Mouse (Mus musculus) cortical plate, adult 2 months (tissue): ENCODE measurements at regions not wholly inside any gene's neighbourhood (a gene's known extent, or its start where the extent isn't known, plus 50 kb on each side); places are given as distances from the start of the nearest gene placed in this dataset.

Experiments used
- CTCF ChIP-seq: fragments of 200-500 bp; IDR thresholded peaks from 2 replicates; pipeline ENCODE4 v1.5.1; 2011; ENCODE audit warnings: mild to moderate bottlenecking, control low read depth, low read length; ENCODE audit not compliant: insufficient read depth; ENCODE audit errors: extremely low read depth
- POLR2A ChIP-seq: fragments of 200-500 bp; IDR thresholded peaks from 2 replicates; pipeline ENCODE4 v1.6.1; 2011; ENCODE audit warnings: mild to moderate bottlenecking, low read length, control low read depth; ENCODE audit not compliant: insufficient read depth; ENCODE audit errors: extremely low read depth

- no peak for TF ChIP-seq POLR2A
- TF ChIP-seq CTCF = no peak
These were observed 131.8 kb upstream of the Id2 start for GRCm38 (mm10) chr12:25228708-25229107.
